Mouse (Mus musculus) lung, postnatal 4 days (tissue): ENCODE data around the gene Mrpl49.

Experiments used
- DNase-seq, 2 experiments: peaks; one replicate each; pipeline ENCODE4 v3.0.0; 2021

Mrpl49 gene

DNA sequence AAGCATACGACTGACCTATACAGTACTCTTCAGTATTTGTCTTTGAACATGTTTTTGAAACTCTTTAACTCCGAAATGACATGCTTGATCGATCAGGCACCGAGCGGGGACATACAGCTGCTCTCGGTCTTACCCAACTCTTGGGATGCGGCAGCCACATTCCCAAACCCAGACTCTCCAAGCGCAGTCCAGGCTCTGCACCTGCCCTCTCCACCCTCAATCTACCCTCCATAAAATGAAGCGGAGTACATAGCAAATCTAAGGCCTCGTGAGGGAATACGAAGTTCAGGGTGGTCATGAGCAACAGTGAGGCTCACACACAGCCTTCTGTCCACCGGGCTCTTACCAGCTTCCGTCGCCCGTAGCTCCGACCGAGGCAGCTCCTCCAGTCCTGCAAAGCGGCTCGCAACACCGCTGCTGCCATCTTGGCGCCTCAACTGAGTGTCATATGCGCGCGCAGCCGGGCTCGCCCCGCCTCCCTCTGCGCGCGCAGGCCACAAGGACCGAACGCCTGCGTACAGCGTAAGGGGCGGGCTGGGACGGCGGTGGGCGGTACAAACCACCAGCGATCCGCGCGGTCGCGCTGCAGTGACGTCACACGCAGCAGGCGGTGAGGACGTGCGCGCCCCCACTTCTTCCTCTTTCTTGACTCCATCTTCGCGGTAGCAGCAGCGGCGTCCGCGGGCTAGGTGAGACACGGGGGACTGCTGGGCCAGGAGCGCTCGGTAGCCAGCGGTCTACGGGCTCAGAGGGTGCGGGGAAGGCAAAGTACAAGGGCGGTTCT lies at the start of gene Mrpl49, which contains the start of gene Fau:
Gene Mrpl49 (minus strand): TSS at position 473 of the 784 bp plus-strand sequence.
Gene Fau (plus strand): TSS at position 532 of the 784 bp plus-strand sequence.
- peak; percentile 99 for DNase-seq

DNA sequence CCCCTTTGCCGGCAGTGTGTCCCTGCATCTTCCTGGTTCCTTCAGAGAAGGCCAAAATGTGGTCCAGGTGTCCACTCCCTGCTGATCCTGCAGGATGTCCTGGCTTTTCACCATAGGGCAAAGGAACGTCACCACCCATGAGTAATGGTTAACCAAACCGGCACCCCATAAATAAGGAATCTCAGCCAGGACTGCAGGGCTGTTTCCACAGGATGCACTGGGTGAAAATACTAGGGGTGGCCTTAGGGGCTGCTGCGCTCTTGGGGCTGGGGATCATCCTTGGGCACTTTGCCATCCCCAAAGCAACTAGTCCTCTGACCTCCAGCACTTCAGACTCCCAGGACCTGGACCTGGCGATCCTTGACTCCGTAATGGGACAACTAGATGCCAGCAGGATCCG lies 48.0 kb upstream of the Mrpl49 start, which contains the start of gene Naaladl1:
Gene Naaladl1 (plus strand): TSS at position 197 of the 400 bp plus-strand sequence.
- DNase-seq: no peak

DNA sequence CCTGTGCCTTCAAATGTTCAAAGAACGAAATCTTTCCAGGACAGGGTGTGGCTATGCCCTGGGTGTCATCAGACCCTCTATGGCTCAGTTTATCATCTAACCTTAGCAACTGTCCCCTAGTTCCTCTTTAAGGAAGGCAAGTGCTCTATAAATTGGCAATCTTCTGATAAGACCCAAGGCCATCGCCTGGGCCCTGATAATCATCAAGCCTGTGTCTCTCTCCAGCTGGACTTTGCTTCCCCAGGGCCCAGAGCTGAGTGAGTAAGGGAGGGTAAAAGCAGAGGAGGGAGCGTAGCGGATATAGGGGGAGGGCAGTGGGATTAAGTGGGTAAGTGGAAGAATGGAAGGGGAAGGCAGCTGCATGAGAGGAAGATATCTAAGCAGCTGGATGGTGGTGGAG lies 46.9 kb upstream of the Mrpl49 start:
- DNase-seq: no peak

DNA sequence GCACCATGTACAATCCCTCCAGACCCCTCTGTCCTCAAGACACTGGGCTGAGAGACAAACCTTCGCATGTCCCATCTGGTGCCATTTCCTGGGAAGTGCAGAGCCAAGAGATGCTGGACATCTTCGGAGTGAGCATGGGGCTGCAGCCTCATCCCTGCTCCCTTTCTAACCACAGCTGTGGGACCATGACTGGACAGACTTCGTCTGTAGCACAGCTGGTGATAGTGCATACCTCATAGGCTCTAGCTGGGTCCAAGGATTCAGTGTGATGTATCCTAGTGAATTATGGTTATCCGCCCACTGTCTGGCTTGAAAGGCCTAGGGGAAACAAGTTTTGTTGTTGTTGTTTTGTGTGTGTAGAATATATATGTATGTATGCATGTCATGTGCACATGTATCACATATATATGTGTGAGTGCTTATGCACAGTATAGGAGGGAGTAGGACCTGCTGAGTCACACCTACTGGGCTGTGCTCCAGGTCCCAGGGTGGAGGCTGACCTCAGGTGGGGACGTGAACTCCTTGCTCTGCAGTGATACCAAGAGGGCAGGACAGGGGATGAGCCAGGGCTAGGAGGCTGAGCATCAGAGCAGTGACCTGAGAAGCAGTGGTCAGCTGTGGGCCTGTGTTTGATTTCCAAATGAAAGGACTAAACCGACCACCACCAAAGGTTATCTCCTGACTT lies 44.7 kb upstream of the Mrpl49 start:
- no peak for DNase-seq

DNA sequence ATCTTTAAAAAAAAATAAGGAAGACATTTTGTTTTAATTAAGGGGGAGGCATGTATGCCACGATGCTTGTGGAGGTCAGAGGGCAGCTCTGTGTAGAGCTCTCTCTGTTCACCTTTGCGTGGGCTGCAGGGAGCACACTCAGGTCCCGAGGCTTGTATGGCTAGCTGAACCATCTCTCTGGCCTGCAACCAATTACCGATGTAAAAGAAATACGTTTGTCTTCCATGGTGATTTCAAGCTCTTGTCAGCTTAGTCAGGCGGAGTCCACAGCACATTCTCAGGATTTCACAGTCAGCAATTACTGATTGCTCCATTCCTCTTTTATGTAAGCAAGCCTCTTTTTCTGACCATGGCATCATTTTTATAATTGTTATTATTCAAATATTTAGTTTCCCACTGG lies 43.6 kb upstream of the Mrpl49 start:
- DNase-seq: no peak

DNA sequence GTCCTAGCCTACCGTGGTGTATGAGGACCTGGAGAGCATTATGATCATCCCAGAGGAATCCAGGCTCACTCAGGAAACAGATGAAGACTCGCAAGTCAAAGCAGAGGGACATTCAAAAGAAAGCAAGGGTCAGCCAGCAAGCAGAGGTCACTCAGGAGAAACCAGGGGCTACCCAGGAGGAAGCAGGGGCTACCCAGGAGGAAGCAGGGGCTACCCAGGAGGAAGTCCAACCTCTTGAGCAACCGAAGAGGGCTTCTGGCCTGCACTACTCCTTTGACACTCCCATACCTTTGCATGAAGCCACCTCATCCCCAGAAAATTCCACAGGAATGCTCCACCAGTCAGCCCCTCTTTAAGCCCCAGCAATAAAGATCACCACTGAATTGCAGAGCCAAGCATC lies 40.3 kb upstream of the Mrpl49 start:
- DNase-seq: no peak

DNA sequence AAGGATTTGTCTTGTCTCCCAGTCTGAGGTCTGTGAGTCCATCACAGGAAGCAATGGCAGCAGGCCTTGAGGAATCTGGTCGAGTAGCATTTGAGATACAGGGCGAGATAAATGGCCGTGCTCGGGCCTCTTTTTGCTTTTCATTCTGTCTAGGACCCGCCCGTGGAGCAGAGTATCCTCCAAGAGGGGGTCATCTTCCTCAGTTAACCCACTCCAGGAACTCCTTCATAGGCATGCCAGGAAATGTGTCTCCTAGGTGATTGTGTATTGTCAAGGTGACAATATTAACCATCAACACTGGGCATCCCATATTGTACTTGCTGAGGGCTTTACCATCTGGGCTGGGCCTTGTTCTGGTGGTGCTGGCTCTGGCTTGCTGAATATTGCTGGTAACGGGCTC lies 36.5 kb upstream of the Mrpl49 start, which contains the start of gene AC131692.1:
Gene AC131692.1 (plus strand): TSS at position 301 of the 400 bp plus-strand sequence.
- DNase-seq: no peak

DNA sequence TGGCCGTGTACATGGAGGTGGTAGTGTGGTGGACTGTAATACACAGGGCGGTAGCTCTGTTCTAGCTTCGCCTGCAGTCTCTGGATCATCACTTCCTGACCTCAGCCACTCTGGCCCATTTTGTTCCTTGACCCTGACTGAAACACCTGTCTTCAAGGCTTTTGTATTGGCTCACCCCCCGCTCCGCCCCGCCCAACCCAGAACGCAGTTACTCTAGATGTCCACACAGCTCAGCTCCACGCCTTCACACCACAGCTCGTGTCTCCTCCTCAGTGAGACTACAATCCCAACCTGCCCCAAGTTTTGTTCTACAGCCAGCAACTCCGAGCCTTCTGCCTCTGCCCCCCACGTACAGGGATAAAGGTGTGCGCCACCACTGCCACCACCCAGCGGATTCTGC lies 31.3 kb upstream of the Mrpl49 start:
- no peak for DNase-seq

DNA sequence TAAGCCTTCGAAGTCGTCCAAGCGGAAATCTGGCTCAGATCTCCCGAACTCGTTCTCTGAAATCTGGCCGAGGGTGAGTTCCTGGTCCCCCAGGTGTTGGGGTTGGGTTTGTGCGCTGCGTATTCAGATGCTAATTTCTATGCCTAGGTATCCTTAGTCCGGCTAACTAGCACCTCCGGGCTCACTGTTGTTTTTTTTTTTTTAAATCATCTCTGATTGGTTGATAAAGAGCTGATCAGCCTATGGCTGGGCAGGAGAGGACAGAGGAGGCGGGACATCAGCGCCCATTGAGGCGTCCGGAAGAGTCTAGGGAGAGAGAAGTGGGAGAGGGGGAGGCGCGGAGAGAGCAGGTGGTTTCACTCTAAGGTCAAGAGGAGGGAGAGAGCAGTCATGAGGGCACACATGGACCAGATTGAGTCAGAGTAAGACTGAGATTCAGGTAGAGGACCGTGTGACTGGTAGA lies 27.9 kb upstream of the Mrpl49 start:
- DNase-seq: peak; percentile 69 to 74

DNA sequence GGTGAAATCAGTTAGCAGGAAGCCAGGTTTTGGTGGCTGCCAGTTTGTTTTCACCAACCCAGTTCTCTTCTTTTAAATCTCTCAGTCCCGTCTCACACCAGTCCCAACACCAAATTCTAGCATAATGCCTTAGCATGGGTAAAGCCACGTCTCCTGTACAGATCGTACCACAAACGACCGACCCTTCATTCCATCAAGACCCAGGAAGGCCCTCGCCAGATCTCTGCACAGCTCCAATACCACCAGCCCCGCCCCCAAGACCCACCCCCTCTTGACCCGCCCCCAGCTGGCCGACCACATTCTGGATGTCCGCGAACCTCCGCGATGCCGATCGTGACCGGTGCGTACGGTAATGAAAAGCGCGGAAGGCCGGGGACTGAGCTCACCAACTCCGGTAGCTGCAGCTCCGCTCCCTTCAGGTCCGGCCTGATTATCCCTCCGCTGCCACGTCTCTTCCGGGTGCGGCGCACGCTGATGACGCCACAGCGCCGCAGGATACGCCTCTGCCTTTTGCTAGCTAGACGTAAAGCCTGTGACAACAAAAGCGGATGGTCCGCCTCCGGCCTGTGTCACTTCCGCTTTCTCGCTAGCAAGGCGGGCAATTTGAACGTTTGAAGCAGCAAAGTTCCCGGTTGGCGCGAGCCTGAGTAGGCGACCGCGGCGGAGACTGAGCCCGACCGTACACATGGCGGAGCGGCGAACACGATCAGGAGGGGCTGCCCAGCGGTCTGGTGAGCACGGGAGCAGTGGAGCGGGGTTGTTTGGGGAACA lies 27.1 kb upstream of the Mrpl49 start, which contains the start of the genes Zfpl1 and Cdca5:
Gene Zfpl1 (minus strand): TSS at position 479 of the 771 bp plus-strand sequence.
Gene Cdca5 (plus strand): TSS at position 506 of the 771 bp plus-strand sequence.
- peak; percentile 96 to 99 for DNase-seq

DNA sequence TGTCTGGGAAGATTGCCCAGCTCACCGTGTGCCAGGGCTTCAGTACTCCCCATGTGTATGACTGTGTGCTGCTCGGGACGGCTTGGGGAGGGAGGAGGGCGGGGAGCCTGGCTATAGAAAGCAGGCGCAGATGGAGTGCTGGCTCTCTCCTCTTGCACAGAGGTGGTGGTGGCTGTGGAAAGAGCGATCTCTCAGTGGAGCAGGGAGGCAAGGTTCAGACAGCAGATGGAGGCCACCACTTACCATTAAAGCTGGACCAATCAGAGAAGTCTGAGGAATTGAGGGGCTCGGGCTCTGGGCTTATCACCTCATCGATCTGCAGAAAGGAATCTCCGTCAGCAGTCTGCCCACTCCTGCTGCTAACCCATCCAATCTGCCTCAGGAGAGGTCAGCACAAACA lies 24.6 kb upstream of the Mrpl49 start, which contains the start of gene Gm28374:
Gene Gm28374 (minus strand): TSS at position 101 of the 400 bp plus-strand sequence.
- no peak for DNase-seq

DNA sequence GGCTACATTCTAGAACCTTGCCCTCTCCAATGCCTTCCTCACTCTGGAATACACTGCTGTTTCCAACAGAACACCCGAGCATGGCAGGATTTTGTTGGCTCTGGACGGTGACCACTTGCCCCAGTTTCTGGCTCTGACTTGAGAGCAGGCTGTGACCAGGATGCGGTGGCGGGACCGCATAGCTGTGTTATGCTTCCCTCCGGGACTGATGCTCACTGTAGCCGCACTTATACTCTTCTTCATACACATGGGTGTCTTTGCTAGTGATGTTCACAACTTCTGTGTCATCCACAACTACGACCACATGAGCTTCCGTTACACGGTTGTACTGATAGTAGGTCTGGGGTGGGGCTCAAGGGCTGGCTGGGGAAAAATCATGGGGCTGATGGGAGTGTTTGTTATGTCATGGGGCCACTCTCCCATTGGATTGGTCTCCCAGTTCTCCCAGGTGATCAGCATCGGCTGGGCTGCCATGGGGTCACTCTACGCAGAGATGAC lies 22.4 kb upstream of the Mrpl49 start, which contains the start of gene Tmem262:
Gene Tmem262 (plus strand): TSS at position 51 of the 498 bp plus-strand sequence.
- no peak for DNase-seq

DNA sequence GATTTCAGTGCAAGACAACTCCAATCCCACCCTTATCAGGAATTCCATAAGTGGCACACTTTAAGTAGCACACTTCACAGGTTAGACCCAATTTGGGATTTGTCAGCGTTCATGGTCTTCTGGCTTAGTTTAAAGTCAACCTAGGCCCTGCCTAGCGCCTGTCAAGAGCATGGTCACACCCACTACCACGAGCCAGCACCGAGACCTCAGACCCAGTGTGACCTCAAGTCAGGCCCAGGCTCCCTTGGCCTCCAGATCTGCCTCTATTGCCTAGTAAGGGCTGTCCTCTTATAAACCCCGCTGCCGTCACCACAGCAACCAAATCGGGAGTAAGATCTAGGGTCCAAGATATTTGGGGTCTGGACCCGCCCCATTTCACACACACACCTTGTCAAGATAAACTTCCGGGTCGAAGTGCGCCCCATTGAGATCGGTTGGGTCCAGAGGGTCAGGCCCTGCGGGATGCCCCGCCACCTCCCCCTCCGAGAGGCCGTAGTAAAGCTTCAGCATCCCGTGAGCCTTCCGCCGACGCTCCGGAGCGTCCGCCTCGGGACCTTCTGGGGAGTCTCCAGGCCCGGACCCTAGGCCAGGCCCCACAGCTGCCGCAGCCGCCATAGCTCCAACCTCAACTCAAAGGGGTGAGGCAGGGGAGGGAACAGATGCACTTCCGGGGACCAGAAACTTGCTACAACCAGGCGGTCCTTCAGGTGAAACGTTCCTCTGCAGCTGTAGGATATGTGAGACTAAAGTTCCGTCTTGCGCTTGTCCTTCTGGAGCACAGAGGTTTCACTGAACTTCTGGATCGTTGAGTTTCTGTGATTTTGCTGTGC lies 19.2 kb upstream of the Mrpl49 start, which contains the start of gene Vps51:
Gene Vps51 (minus strand): TSS at position 668 of the 830 bp plus-strand sequence.
- peak; percentile 89 to 92 for DNase-seq

DNA sequence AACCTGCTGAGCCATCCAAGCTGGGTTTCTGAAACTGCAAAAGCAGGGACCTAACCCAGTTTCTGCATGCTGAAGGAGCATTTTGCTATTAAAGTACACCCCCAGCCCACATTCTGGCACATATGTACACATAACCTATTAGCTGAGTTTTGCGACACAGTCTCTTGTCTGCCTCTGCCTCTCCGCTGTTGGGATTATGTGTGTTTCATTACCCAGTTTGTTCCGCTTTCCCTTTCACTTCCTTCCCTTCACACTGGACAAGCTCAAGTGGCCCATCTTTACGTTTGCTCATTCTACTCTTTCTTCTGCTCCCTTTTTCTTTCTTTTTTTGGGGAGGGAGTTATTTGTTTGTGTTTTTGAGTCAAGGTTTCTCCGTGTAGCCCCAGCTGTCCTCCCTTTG lies 16.3 kb upstream of the Mrpl49 start:
- no peak for DNase-seq

DNA sequence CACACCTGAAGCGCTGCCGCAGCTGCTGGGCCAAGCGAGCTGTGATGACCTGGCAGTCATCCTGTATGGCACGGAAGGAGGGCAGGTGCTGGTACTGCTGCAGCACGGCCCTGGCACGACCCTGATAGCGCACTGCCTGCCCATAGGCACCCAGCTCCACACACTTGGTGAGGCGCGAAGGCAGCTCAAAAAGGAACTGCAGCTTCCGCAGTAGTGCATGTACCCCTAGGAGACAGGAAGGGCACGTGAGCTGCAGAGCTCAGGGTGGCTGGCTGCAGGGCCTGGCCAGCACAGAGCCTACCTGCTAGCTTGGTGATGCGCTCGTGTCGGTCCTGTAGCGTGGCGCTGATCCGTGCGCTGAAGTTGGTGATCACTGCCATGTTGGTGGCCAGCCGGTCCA lies 13.7 kb upstream of the Mrpl49 start:
- no peak for DNase-seq

DNA sequence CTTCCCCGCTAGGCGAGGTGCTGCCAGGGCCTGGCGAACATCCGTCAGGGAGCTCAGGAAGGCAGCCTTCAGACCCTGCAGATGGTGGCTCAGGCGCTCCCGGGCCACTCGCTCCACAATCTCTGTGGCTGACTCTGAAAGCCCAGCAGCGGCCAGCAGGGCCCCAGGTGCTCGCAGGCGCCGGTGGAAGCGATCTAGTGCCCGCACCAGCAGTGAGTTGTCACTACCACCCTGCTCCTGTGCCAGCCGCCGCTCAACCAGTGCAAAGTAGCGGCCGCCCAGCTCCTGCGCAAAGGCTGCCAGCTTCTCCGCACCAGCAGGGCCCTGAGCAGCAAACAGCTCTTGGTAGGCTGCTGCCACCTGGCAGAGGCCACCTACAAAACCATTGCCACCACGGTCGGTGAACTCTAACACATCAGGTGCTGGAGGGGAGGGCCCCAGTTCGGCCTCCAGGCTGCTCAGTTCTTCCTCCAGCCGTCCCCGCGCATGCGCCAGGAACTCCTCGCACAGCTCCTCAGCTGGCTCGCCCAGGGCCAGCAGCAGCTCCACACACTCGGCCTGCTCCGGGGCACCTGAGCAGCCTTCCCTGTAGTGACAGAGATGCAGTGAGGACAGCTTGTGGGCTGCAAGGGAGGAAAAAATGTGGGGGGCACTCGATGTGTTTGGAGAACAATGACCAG lies 13.1 kb upstream of the Mrpl49 start:
- no peak for DNase-seq

DNA sequence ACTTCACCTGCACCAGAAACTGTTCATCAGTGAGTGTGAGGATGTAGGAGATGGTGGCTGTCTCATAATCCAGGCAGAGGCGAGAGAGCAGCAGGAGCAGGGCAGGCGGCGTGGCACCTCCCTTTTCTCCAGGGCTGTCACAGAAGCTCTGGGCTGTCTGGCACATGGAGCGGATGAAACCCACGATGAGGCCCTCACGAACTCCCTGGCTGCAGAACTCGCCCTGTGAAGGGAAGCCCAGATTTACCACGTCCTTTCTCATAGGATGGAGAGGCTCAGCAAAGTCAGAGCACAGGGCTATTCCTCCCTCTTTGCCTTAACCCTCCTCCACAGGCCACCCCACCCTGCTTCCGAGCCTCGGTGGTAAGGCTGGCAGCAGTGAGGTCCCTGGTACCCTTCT lies 12.3 kb upstream of the Mrpl49 start:
- no peak for DNase-seq

DNA sequence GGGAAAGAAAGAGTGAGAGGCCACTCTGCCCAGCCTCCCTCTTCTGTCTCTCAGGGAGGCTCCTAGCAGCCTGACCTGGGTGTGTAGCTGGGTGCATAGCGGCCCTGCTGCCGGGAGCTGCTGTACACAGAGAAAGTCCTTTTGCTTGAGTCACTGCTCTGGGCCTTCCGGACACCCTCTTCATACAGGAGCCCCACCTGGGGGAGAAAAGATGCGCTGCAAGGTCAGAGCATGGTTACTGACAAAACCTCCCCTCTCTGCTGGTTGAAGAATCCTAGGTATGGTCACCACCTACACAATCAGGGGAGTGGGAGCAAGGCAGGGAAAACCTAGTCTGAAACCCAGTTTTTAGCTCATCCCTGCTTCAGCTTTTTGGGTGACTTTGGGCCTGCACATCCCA lies 11.4 kb upstream of the Mrpl49 start:
- no peak for DNase-seq

DNA sequence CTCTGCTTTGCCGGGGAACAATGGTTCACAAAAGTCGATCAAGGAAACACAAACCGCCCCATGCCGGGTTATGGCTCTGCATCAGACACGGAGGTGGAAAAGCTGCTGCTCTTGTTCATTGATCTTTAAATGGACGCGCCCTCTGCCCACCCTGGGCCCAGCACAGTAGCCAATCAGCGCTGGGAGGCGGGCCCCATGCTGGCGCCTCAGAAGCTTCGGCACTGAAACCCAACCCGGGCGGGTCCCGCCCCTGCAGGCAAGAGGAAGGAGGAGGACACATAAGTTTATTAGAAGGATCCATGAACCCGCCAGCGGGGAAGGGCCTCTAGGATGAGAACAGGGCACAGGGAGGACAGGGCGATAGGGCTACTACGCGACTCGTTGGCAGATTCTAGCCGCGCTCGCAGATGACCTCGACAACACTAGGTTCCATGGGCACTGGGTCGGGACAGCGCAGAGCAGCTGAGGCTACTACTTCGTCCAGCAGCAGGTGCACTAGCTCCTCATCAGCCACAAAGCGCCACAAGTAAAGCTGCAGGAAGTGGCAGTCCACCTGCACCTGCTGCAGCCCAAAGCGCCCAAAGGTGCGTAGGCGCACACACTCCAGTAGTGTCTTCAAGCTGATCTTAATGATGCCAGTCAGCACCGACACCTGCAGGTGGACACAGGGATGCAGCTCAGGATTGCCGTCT lies 10.3 kb upstream of the Mrpl49 start, which contains the start of gene Tm7sf2:
Gene Tm7sf2 (minus strand): TSS at position 650 of the 692 bp plus-strand sequence.
- peak; percentile 92 to 95 for DNase-seq
